ENCODE assay signal across 24 mouse cellular contexts in genomic region chr5:91400493-91401096, GRCm38 (mm10). TPM values are rescaled to one million over a fixed set of nuclear protein-coding genes. Genes with fewer than 3 reads are reported as not detected.
"Had no signal": no experiment of that assay in that cellular context is flagged by ENCODE, and none has a peak within 500 bp of the region (broad histone marks: within the 10 kb centered on the region; RNA-seq: fewer than 3 reads in every experiment).

No protein-coding gene starts in this region.

- DNase-seq: kidney, adult 2 months; kidney, postnatal 25 days; liver; lung, adult 18-20 months; lung, postnatal 10 days; lung, postnatal 36 days; right cerebral cortex, adult 18-20 months; right cerebral cortex, postnatal 14 days; right cerebral cortex, postnatal 4 days; thymus, adult 2 months; thymus, postnatal 14 days; thymus, postnatal 4 days had no signal

- H3K4me3 ChIP-seq: limb, embryonic 10.5 days; limb, embryonic 13.5 days; liver, embryonic 12.5 days; liver, embryonic 15.5 days; lung, embryonic 15.5 days; megakaryocyte, embryonic 14.5 days; midbrain, embryonic 10.5 days; midbrain, embryonic 13.5 days; neural tube, embryonic 12.5 days; neural tube, embryonic 15.5 days had no signal

- H3K36me3 ChIP-seq: limb, embryonic 10.5 days; limb, embryonic 13.5 days; liver, embryonic 12.5 days; liver, embryonic 15.5 days; lung, embryonic 15.5 days; midbrain, embryonic 10.5 days; midbrain, embryonic 13.5 days; neural tube, embryonic 12.5 days; neural tube, embryonic 15.5 days had no signal

- H3K9me3 ChIP-seq: limb, embryonic 10.5 days; limb, embryonic 13.5 days; liver, embryonic 12.5 days; liver, embryonic 15.5 days; lung, embryonic 15.5 days; megakaryocyte, embryonic 14.5 days; midbrain, embryonic 10.5 days; midbrain, embryonic 13.5 days; neural tube, embryonic 12.5 days; neural tube, embryonic 15.5 days had no signal

- ATAC-seq: intestine, postnatal 0 days; liver, embryonic 12.5 days; midbrain, embryonic 13.5 days had no signal

- H3K9ac ChIP-seq: limb, embryonic 13.5 days; liver, embryonic 12.5 days; liver, embryonic 15.5 days; lung, embryonic 15.5 days; midbrain, embryonic 13.5 days; neural tube, embryonic 12.5 days; neural tube, embryonic 15.5 days had no signal

- H3K4me2 ChIP-seq: limb, embryonic 13.5 days; liver, embryonic 12.5 days; liver, embryonic 15.5 days; lung, embryonic 15.5 days; midbrain, embryonic 13.5 days; neural tube, embryonic 12.5 days; neural tube, embryonic 15.5 days had no signal

- H3K27me3 ChIP-seq: liver, embryonic 12.5 days; liver, embryonic 15.5 days; lung, embryonic 15.5 days; neural tube, embryonic 12.5 days; neural tube, embryonic 15.5 days had no signal

- H3K27ac ChIP-seq: limb, embryonic 10.5 days; limb, embryonic 13.5 days; liver, embryonic 12.5 days; liver, embryonic 15.5 days; lung, embryonic 15.5 days; midbrain, embryonic 10.5 days; midbrain, embryonic 13.5 days; neural tube, embryonic 12.5 days; neural tube, embryonic 15.5 days; stomach, postnatal 0 days had no signal

RNA-seq across cellular contexts. Expression of gene Btc, which starts 2.2 kb away (rescaled TPM):
- polyA plus RNA-seq: midbrain, embryonic 13.5 days had no signal
